Mouse (Mus musculus): Measurements from ENCODE around the gene Mapkapk2.

GRCm38 (mm10) chr1:131024900-131025842, 72.5 kb downstream of the Mapkapk2 start:
- no peak for TF ChIP-seq CTCF (IDR thresholded peaks at IDR 0.05; ENCODE audit: low read depth)
- TF ChIP-seq EP300 (IDR thresholded peaks at IDR 0.05; ENCODE audit: low read depth): peak; percentile 16; the same call in 1 of the 2 replicates

All from liver, postnatal 0 days (tissue).